Mouse (Mus musculus): ENCODE results near the gene Thoc6.
A peak's percentile ranks its signal among the peaks of the same experiment; 100 is the strongest.

Gene Thoc6

DNA sequence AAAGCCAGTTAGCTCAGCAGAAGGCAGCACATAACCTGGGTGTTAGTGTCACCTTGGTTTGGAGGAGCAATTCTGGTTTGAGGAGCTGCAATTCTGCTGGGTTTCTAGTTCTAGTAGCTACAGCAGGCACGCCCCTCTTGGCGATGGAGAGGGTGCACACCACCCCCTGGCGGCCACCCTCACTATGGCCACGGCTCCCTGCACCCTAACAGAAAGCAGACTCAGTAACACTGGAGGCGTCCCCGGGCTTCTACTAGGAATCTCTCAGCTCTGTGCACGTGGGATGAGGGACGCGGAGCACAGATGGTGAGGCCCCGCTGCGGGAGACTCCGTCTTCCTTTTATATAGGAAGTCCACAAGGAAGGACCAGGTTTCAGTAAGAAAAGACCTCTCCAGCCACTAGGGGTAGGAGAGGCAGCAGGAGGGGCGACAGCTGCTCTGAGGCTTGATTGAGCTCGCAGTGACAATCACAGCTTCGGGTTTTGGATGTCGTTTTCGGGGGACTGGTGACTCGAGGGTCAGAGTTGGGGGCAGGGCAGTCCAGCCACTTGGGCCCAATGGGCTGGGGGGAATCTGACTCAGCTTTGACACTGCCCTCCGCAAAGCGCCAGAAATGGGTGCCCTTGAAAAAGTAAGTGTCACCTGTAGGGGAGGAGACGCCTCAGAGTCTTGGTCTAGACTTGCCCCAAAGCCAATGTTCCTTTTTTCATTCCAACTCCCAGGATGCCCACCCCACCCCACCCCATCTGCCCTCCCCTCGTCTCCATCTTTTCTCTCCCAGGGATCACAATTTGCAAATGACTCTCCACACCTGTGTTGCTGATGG is 43.3 kb downstream of the Thoc6 start:
- DNase-seq (ENCODE audit: low spot score) = peak; percentile 41

DNA sequence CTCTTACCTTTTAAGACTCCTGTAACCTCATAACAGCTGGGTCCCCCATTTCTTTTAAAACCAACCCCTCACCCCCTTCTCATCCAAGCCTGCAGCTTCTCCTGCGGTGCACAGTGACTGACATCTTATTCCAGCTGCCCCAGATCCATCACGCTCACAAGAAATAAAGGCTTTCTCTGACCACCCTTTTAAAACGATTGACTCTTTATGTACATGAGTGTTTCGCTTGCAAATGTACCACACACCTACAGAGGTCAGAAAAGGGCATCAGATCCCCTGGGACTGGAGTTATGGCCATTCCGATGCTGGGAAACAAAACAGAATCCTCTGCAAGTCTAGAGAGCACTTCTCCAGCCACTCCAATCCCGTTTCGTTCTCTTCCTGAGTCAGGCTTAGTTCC is 45.9 kb downstream of the Thoc6 start:
- DNase-seq (ENCODE audit: low spot score) = no peak

DNA sequence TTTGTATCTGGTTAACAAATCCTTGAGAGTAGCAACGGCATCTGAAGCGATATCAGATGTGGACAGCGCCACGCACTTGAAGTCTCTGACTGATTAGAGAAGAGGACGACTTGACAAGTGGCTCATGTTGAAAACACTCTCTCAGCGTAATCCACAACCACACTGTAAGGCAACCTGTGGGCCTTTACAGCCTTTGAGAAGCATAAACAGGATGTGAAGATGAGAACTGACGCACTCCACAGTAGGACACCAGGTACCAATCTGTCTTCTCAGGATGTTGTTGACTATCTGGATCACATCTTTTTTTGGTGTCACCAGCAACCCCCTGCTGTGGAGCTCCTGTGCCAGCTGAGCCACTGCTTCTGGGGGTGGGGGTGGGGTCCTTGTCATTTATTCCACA is 53.3 kb downstream of the Thoc6 start:
- DNase-seq (ENCODE audit: low spot score) = no peak

Measured in ovary, adult 18-20 months (tissue).